Mouse (Mus musculus) erythroblast, embryonic 14.5 days (primary cell): Measurements from ENCODE around the gene Ptprd.

ENCODE experiments used
- GATA1 ChIP-seq: IDR thresholded peaks from 2 replicates; pipeline ENCODE4 v1.6.1; 2012; ENCODE audit warnings: low read length, inconsistent platforms, mixed read lengths
- TAL1 ChIP-seq: IDR thresholded peaks from 3 replicates; pipeline ENCODE4 v1.6.1; 2012; ENCODE audit warnings: low read length, inconsistent platforms, mixed read lengths

- no peak for TF ChIP-seq TAL1
- no peak for TF ChIP-seq GATA1
Measured at GRCm38 (mm10) chr4:78110898-78111297, 100.9 kb downstream of the Ptprd start.
